Mouse (Mus musculus): Measurements from ENCODE around the gene Amt.
"Not testable (repeated sequence)": the region's sequence is repeated elsewhere in the genome, so short reads cannot be mapped to it uniquely, and the experiment has no call there.

Gene Amt

DNA sequence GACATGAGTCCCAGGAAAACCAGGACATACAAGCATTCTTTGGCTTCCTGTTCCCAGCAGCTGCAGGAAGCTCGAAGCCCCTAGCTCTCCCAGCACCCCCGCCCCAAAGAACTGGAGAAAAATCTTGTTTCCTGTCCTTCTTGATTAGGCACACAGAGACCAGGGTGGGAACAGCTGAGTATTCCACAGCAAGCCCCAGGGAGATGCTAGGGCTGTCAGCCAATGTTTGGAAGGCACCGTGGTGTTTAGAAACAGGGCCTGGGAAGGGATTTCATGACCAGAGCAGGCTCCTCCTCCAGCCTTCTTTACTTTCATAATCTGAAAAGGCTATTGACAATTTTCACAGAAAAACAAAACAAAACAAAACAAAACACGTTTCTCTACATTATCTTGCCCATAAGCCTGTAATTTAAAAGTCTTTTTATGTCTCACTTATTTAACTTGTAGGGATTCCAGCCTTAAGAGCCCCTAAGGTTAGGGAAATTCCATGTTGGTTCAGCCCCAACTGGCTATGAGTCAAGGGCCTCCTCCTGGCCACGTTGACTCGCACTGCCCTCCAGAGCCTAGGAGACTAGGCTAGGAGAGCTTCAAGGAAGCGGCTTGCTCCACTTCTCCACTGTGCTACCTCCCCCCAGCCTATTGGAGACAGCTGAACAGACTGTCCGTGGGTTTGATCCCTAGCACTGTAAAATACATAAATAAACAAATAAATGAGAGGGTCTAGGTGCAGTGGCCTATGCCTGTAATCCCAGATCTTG lies 16.4 kb upstream of the Amt start:
- DNase-seq (ENCODE audit: low spot score in 2 of 2) = no peak

DNA sequence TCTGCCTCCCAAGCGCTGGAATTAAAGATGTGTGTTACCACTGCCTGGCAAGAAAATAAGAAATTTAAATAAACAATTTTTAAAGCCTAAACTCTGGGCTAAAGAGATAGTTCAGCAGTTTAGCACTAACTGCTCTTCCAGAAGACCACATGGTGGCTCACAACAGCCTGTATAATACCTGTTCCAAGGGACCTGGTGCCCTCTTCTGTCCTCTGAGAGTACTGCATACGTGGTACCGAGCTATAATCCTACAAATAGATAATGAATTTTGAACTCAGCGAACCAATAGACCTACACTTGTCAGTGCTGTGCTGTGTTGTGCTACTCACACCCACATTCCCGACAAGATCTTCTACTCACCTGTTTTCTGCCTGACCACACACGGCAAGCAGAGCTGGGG lies 12.2 kb upstream of the Amt start:
- peak; percentile 59 to 78 for DNase-seq (ENCODE audit: low spot score in 2 of 2)

DNA sequence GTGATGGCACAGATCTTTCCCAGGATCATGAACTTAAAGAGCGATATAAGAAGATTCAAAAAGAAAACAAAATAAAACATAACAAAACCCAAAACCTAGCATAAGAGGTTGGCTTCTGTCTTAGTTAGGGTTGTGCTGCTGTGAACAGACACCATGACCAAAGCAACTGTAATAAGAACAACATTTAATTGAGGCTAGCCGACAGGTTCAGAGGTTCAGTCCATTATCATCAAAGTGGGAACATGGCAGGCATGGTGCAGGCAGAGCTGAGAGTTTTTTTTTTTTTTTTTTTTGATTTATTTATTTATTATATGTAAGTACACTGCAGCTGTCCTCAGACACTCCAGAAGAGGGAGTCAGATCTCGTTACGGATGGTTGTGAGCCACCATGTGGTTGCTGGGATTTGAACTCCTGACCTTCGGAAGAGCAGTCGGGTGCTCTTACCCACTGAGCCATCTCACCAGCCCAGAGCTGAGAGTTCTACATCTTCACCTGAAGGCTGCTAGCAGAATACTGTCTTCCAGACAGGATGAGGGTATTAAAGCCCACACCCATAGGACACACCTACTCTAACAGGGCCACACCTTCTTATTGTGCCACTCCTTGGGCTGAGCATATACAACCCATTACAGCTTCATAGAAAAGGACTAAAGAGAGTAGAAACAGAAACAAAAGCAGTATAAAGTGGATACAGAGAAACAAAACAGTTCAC lies 9.0 kb upstream of the Amt start:
- DNase-seq (ENCODE audit: low spot score in 2 of 2) = not testable (repeated sequence)

DNA sequence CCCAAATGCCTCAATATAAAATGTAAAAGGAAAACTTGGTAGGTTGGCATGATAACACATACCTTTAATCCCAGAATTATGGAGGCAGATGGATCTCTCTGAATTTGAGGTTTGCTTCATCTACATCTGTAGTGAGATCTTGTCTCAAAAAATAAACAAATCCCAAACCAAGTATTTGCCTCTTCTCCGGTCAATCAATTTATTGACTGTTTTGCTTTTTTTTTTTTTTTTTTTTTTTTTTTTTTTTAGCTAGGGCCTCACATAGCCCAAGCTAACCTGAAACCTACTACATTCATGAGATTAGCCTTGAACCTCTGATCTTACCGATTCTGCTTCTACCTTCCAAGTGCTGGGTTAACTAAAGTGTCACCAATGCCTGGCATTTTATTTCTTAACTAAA lies 7.3 kb upstream of the Amt start:
- DNase-seq (ENCODE audit: low spot score in 2 of 2) = no peak

DNA sequence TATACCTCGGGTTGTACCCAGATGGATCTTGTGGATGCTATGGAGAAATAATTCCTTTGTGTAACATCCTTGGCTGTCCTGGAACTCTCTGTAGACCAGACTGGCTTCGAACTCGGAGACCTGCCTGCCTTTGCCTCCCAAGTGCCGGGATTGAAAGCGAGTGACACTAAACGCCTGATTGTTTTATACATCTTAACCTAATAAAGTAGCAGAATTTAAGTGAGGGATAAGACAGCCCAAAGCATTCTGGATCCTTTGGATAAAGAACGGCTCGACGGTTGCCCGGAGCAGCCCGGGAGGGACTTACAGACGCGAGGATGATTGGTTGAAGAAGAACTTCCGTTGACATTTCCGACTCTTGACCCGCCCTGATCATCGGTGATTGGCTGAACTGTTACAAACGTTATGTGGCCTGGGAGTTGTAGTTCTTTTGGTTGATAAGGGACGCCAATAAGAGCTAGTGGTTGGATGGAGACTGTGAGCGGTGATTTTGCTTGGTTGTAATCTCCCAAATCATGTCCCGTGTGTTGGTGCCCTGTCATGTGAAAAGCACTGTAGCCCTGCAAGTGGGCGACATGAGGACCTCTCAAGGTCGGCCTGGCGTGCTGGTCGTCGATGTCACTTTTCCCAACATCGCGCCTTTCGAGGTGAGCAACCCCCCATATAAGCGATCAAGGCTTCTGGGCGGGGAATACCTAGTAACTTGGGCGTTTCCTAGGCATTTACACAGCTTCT lies 6.5 kb upstream of the Amt start, which contains the start of gene Nicn1:
Gene Nicn1 (plus strand): TSS at position 414 of the 735 bp plus-strand sequence.
- DNase-seq (ENCODE audit: low spot score in 2 of 2) = peak; percentile 71 to 80

DNA sequence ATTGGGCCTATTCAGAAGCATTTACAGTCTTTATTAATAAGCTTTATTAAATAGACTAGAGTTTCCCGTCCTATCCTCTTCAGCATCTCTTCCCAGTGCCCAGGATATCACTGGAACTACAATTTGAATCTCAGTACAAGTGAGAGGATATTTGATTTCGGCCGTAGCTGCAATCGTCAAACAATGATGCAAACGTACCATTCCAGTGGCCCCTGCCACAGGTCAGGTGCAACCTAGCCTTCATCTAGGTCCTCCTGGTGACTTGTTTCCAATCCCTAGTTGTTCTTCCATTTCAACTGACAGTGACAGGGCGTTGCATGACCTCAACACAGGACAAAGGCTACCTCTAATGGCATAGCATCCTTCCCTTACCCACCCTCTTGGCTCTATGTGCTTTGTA lies 5.9 kb upstream of the Amt start:
- DNase-seq (ENCODE audit: low spot score in 2 of 2) = no peak

DNA sequence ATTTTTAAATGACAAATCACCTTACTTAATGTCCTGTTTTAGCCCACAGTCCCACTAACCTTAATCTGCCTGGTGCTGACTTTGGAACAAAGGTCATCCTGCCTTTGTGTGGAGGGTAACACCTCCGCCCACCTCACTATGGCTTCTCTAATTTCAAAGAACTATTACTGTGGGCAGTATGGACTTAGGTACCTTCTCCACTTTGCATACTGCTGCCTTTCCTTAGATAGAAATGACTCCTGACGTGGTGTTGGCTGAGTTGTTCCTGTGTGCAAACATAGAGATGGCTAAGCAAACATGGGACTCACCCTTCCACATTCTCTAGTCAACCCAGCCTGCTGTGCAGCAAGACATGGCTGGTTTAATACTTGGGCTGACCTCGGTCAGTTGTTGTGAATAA lies 5.2 kb downstream of the Amt start:
- DNase-seq (ENCODE audit: low spot score in 2 of 2) = no peak

DNA sequence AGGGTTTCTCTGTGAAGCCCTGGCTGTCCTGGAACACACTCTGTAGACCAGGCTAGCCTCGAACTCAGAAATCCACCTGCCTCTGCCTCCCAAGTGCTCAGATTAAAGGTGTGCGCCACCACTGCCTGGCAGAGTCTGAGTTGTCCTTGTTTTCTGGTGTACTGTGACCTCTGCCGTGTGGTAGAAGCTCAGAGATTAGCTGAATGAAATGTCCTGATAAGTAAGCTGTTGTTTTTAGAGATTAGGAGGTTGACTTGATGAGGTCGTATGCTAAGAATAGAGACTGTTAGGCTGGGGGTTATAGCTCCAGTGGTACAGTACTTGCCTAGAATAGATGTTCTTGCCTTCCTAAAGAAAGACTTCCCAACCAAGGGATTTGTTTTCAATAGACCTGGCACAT lies 8.1 kb downstream of the Amt start:
- no peak for DNase-seq (ENCODE audit: low spot score in 2 of 2)

DNA sequence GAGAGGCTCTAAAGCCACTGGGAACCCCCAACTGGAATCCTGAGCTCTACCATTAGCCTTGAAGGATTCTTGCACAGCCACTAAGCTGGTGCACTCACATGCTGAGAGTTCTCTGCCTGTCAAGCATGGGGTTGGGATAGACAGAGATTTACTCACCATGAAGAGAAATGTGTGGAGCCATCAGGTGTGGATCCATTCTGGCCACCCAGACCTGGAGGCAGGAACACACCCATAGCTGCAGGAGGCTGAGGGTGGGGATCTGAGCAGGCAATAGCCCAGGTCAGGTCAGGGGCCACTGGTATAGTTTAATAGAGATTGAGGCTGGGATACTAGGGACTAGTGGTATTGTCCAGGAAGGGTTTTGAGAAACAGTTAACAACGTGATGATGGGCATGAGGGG lies 8.5 kb downstream of the Amt start:
- DNase-seq (ENCODE audit: low spot score in 2 of 2) = peak; percentile 7 to 11

DNA sequence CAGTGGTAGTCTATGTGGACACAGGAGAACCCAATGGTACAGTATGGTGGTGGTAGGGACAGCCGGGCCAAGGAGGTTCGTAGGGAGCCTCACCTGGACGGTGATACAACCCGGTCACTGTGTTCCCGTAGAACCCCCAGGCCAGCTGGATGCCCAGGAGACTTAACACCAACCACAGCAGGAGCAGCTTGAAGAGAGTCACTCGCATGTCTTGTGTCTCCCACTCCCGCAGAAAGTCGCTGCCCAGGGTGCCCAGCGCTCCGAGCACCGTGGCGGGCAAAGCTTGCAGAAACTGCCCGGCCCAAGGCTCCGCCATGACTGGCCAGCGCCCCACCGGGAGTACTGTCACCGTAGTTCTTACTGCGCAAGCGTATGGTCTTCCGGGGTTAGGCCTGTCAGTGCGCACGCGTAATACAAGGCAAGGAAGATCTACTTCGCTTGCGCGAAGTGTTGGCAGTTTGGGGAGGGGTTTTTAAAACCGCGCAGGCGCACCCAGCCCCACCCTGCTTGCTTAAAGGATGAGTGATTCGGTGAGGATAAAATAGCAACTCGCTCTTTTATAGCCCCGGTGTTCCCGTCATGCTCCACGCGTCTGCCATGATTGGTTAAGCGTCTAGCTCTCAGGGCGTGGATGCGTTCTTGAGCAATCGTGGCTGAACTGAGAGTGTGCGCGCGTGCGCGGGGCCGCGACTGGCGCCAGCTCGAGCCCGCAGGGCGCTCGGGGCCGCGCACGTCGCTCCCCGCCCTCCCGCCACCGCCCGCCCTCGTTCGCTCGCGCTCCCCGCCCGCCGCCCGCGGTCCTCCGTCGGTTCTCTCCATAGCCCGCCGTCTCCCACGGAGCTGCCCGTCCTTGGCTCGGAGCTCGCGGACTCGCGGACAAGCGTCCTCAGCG lies 9.2 kb downstream of the Amt start, which contains the start of the genes Rhoa and Tcta:
Gene Rhoa (plus strand): TSS at position 501 of the 892 bp plus-strand sequence.
Gene Tcta (minus strand): TSS at position 532 of the 892 bp plus-strand sequence.
- peak; percentile 93 to 95 for DNase-seq (ENCODE audit: low spot score in 2 of 2)

DNA sequence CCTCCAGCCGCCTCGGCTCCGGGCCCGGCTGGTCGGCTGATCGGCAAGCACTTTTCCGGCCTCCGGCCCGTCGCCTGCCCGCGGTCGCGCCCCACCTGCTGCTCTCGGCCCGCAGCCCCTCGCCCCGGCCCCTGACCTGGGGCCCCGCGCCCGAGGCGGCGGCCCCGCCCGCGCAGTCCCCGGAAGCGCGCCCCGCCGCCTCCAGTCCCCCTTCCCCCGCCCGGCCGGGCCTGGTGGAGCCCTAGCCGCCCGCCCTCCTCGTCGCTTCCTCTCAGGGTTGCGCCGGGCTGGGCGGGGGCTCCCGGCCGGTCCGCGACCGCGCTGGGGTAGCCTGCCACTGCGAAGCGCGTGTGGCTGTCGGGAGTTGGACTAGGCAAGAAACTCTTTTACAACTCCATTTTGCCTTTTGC lies 9.9 kb downstream of the Amt start:
- peak; percentile 73 to 82 for DNase-seq (ENCODE audit: low spot score in 2 of 2)

DNA sequence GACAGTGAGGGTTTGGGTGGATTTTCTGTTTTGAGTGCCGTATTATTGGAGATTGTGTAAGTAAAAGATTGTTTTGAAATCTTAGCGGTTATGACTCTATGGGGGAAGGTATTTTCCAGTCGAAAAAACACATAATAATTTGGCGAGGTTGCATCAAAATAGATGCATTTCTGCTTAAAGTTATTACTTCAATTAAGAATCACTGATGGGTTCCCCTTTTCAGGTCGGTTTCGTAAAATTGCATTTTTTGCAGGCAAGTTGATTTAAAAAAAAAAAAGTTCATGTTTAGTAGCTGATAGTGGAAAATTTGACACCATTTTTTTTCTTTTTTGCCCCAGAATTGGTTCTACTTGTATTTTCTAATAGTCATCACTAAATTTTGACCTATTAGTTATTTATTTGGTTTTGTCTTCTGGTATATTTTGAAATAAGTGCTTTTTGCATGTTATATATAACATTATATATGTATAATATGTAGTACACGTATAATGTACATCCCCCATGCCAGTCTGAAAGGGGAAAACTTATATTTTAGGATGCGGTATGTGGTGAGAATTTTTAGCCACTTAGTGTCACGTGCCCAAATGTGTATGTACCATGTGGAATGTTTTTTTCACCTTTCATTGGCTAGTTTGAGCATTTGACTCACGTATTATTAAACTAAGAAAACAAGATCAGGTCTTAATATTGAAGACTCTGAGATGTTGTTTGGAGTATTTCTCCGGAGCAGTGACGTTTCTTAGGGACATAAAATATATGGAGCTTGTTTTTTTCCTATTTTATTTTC lies 10.6 kb downstream of the Amt start:
- no peak for DNase-seq (ENCODE audit: low spot score in 2 of 2)

DNA sequence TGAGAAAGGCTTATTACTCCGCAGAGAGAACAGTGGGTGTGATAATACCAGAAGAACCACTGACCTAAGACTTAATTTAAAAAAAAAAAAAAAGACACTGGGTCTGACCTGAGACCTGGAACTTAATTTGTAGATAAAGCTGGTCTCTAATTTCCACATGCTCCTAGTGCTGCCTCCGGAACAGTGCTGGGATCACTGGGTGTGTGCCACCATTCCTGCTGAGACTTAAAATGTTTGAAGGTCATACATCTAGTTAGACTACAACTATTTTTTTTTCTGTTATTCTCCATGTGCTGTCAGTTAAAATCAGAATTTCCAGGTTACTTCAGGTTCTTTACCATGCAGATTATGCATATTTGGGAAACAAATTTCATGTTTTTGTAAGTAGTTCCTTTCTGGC lies 11.5 kb downstream of the Amt start:
- no peak for DNase-seq (ENCODE audit: low spot score in 2 of 2)

DNA sequence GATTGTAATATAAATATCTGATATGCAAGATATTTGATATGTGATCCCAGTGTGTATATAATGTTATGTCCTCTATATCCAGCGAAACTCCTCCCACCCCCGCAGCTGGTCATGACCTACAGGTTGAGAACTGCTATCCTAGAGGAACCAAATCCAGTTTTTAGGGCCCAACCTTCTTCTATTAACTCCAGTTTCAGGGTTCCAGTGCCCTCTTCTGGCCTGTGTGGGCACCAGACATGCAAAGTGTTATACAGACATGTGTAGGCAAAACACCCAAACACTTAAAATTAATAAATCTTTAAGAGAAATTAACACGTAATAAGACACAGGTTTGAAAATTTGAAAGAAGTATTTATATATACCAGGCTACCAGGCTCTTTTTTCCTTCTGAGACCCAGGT lies 20.9 kb downstream of the Amt start:
- no peak for DNase-seq (ENCODE audit: low spot score in 2 of 2)

DNA sequence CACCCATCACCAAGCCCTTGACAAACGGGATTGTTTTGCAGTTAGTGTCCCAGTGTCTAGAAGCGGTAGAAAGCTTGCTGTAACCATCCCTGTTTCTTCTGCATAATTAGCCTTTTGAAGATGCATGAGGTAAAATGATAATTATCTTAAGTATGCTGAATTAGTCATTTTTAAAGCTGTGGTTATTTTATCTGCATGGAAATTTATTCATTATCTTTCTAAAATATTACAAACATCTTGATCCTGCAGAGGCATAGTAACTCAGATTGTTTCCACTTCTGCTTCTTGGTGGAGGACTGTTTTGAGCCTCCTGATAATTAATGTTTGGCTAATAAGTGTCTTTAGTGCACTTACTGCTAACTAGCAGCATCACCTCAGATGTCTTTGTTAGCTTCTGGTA lies 21.8 kb downstream of the Amt start:
- no peak for DNase-seq (ENCODE audit: low spot score in 2 of 2)

DNA sequence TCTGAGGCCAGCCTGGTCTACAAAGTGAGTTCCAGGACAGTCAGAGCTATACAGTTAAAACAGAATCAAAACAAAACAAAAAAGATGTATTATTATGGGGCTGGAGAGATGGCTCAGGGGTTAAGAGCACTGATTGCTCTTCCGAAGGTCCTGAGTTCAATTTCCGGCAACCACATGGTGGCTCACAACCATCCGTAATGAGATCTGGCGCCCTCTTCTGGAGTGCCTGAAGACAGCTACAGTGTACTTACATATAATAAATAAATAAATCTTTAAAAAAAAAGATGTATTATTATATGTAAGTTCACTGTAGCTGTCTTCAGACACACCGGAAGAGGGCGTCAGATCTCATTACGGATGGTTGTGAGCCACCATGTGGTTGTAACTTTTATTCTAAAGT lies 25.4 kb downstream of the Amt start:
- DNase-seq (ENCODE audit: low spot score in 2 of 2) = not testable (repeated sequence)

DNA sequence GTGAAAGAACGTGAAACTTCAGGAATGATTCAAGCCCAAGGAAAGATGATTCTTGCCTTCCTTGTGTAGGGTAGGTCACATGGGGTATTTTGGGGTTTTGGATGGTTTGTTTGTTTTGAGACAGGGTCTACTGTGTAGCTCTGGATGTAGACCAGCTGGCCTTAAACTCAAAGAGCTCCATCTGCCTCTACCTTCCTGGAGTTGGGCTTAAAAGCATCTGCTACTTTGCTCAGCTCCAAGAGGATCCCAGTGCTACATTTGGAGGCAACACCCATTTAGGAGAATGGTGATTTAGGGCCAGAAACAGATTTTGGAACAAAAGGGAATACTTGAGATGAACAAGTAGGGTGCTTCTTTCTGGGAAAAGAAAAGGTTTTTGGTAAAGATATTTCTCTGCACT lies 28.1 kb downstream of the Amt start:
- DNase-seq (ENCODE audit: low spot score in 2 of 2) = no peak

DNA sequence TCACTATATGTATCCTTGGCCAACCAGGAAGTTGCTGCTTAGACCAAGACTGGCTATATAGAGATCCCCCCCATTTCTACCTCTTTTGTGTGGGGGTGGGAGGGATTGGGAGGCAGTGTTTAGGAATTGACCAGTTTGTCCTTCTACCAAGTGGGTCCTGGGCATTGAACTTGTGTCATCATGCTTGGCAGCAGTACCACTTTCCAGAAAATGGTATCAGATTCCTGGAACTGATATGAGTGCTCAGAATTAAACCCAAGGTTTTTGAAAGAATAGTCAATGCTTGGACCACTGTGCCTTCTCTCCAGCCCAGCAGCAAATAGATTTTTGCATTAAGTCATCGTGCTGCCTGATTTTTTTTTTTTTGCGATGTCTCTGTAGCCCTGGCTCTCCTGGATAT lies 29.2 kb downstream of the Amt start:
- DNase-seq (ENCODE audit: low spot score in 2 of 2) = no peak

DNA sequence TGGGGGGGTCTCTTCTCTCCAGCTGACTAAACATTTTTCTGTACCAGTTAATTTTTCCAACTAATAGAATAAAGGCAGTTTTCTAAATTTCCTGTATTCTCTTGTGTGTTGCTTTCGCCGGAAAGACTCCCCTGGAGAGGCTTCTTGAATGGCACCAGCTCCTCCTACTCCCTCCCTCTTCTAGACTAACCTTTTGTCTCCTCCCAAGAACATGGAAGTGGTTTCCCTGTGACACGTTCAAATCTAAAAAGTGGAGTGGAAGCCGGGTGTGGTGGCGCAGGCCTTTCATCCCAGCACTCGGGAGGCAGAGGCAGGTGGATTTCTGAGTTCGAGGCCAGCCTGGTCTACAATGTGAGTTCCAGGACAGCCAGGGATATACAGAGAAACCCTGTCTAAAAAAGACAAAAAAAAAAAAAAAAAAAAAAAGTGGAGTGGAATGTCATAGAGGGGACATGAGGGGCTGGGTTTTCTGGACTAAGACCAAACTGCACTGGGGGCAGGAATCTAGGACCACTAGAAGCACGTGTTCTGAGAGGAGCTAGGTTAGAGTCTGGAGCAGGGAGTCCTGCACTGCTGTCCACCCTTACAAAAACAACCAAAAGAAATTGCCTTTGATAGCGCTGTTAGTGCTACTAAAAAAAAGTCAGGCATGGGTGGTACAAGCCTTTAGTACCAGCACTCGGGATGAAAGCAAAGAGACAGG lies 41.3 kb downstream of the Amt start:
- DNase-seq (ENCODE audit: low spot score in 2 of 2) = no peak

DNA sequence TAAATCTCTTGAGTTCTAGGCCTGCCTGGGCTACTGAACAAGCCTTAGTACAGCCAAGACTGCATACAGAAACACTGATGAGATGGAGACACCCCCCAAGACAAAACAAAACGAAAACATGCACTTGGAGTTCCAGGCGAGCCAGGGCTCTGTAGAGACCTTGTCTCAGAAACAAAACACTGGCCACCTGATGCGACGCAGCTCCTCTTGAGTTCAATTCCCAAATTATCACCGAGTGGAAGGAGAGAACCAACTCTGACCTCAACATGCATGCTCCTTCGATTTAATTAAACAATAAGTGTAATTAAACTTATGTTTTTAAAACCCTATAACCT lies 41.9 kb downstream of the Amt start:
- no peak for DNase-seq (ENCODE audit: low spot score in 2 of 2)

Data from spleen, postnatal 14 days (tissue).